Mouse (Mus musculus) liver, adult 2 months (tissue): Measurements from ENCODE around the gene Tnfrsf21. TPM values are rescaled to one million over a fixed set of nuclear protein-coding genes. Genes with fewer than 3 reads are reported as not detected.

ENCODE experiments used
- DNase-seq: peaks from one replicate; pipeline ENCODE4 v3.0.0-alpha.2; 2011; ENCODE audit warnings: low read depth, low spot score; ENCODE audit errors: extremely low read depth
- H3K27ac ChIP-seq: fragments of 200-500 bp; replicated peaks from 2 replicates; pipeline ENCODE4 v1.5.1; 2012; ENCODE audit warnings: low read depth, mild to moderate bottlenecking, control low read depth, inconsistent platforms, low read length; ENCODE audit not compliant: insufficient read depth
- H3K27me3 ChIP-seq: fragments of 200-500 bp; 2 replicates; pipeline ENCODE4 v1.6.1; 2012; ENCODE audit warnings: mild to moderate bottlenecking, moderate library complexity, low read length, inconsistent platforms; ENCODE audit not compliant: control insufficient read depth, insufficient read depth
- H3K36me3 ChIP-seq: fragments of 200-500 bp; 2 replicates; pipeline ENCODE4 v1.6.1; 2012; ENCODE audit warnings: low read length, inconsistent platforms; ENCODE audit not compliant: control insufficient read depth, insufficient read depth
- H3K4me1 ChIP-seq: fragments of 200-500 bp; 2 replicates; pipeline ENCODE4 v1.6.1; 2011; ENCODE audit warnings: low read length; ENCODE audit not compliant: control insufficient read depth, insufficient read depth
- H3K4me3 ChIP-seq: fragments of 200-500 bp; 2 replicates; pipeline ENCODE4 v1.5.1; 2011; ENCODE audit warnings: low read depth, mild to moderate bottlenecking, control low read depth, low read length, moderate library complexity; ENCODE audit not compliant: insufficient read depth
- H3K79me2 ChIP-seq: fragments of 200-500 bp; 2 replicates; pipeline ENCODE4 v1.6.1; 2012; ENCODE audit warnings: inconsistent platforms, mild to moderate bottlenecking, low read length, moderate library complexity; ENCODE audit not compliant: control insufficient read depth, insufficient read depth
- H3K9ac ChIP-seq: fragments of 200-500 bp; 2 replicates; pipeline ENCODE4 v1.6.1; 2012; ENCODE audit warnings: low read depth, mild to moderate bottlenecking, control low read depth, inconsistent platforms, low read length
- CTCF ChIP-seq: fragments of 200-500 bp; IDR thresholded peaks from 2 replicates; pipeline ENCODE4 v1.5.1; 2011; ENCODE audit warnings: low read depth, low read length, control low read depth
- POLR2A ChIP-seq: fragments of 200-500 bp; IDR thresholded peaks from 2 replicates; pipeline ENCODE4 v1.6.1; 2011; ENCODE audit warnings: low read length, control low read depth; ENCODE audit not compliant: insufficient read depth; ENCODE audit errors: extremely low read depth
- WGBS: fragments of 180-500 bp; shearing (Covaris S2); methylation state at CpG from one replicate; pipeline ENCODE4 v1.1.7; 2018; 5-methylcytosine and 5-hydroxymethylcytosine counted together
- polyA plus RNA-seq: library from polyadenylated mRNA; depleted of rRNA; stranded (reverse); fragments of >200 nt; gene quantifications from 2 replicates; pipeline ENCODE4 v1.2.3, GENCODE M21; 2012
- total RNA-seq: library from RNA; depleted of rRNA; stranded (reverse); fragments of >200 nt; gene quantifications from 2 replicates; pipeline ENCODE4 v1.2.3, GENCODE M21; 2014

The Tnfrsf21 gene
- total and polyA plus RNA-seq, 2 experiments = 3.8 to 4.1 TPM

GRCm38 (mm10) chr17:43068846-43069553 lies 52.6 kb downstream of the Tnfrsf21 start:
- WGBS = 84% methylated on average over 7 of the region's 7 CpGs

GRCm38 (mm10) chr17:43070946-43071345 lies 54.6 kb downstream of the Tnfrsf21 start:
- no peaks in the 10 kb centered on the region for H3K36me3 ChIP-seq
- no peaks in the 10 kb centered on the region for H3K27me3 ChIP-seq
- no peaks in the 10 kb centered on the region for H3K4me1 ChIP-seq
- no peak for TF ChIP-seq CTCF
- no peak for TF ChIP-seq POLR2A
- H3K4me3 ChIP-seq = no peak overlapping the region
- no peak overlapping the region for H3K27ac ChIP-seq
- H3K9ac ChIP-seq = no peak overlapping the region
- H3K79me2 ChIP-seq = no peaks in the 10 kb centered on the region
- no peak for DNase-seq
- 79% methylated on average over 2 of the region's 2 CpGs for WGBS

More at GRCm38 (mm10) chr17:43068846-43069553, 52.6 kb downstream of the Tnfrsf21 start:
- no peaks in the 10 kb centered on the region for H3K4me1 ChIP-seq
- H3K4me3 ChIP-seq = no peak overlapping the region
- H3K27me3 ChIP-seq = no peaks in the 10 kb centered on the region
- H3K36me3 ChIP-seq = no peaks in the 10 kb centered on the region
- TF ChIP-seq CTCF (no peak), POLR2A (no peak)
- H3K27ac ChIP-seq = no peak overlapping the region
- H3K79me2 ChIP-seq = no peaks in the 10 kb centered on the region
- no peak for DNase-seq
- H3K9ac ChIP-seq = no peak overlapping the region

- no peaks in the 10 kb centered on the region for H3K27me3 ChIP-seq
- WGBS = 88% methylated on average over 11 of the region's 11 CpGs
- no peak overlapping the region for H3K4me3 ChIP-seq
- no peaks in the 10 kb centered on the region for H3K4me1 ChIP-seq
- H3K36me3 ChIP-seq = no peaks in the 10 kb centered on the region
- no peak overlapping the region for H3K9ac ChIP-seq
- H3K79me2 ChIP-seq = no peaks in the 10 kb centered on the region
- TF ChIP-seq POLR2A (no peak), CTCF (no peak)
- no peak overlapping the region for H3K27ac ChIP-seq
- DNase-seq = no peak
These were observed 55.9 kb downstream of the Tnfrsf21 start for GRCm38 (mm10) chr17:43072142-43072786.

- no peak overlapping the region for H3K9ac ChIP-seq
- no peak overlapping the region for H3K4me3 ChIP-seq
- no peaks in the 10 kb centered on the region for H3K4me1 ChIP-seq
- no peaks in the 10 kb centered on the region for H3K36me3 ChIP-seq
- WGBS = 75% methylated on average over 5 of the region's 5 CpGs
- DNase-seq = no peak
- no peak overlapping the region for H3K27ac ChIP-seq
- H3K79me2 ChIP-seq = no peaks in the 10 kb centered on the region
- no peaks in the 10 kb centered on the region for H3K27me3 ChIP-seq
- TF ChIP-seq POLR2A (no peak), CTCF (no peak)
These were observed 56.4 kb downstream of the Tnfrsf21 start for GRCm38 (mm10) chr17:43072787-43073148.

GRCm38 (mm10) chr17:43074391-43074790 lies 58.0 kb downstream of the Tnfrsf21 start:
- TF ChIP-seq POLR2A = no peak
- TF ChIP-seq CTCF = no peak
- Histone ChIP-seq H3K36me3 (no peaks in the 10 kb centered on the region), H3K27me3 (no peaks in the 10 kb centered on the region), H3K27ac (no peak overlapping the region), H3K4me1 (no peaks in the 10 kb centered on the region), H3K4me3 (no peak overlapping the region), H3K79me2 (no peaks in the 10 kb centered on the region), H3K9ac (no peak overlapping the region)
- no peak for DNase-seq
- WGBS = 83% methylated on average over 5 of the region's 5 CpGs

- Histone ChIP-seq H3K4me3 (no peak overlapping the region), H3K79me2 (no peaks in the 10 kb centered on the region), H3K27me3 (no peaks in the 10 kb centered on the region), H3K36me3 (no peaks in the 10 kb centered on the region), H3K27ac (no peak overlapping the region), H3K4me1 (no peaks in the 10 kb centered on the region), H3K9ac (no peak overlapping the region)
- no peak for DNase-seq
- 80% methylated on average over 8 of the region's 8 CpGs for WGBS
- TF ChIP-seq CTCF (no peak), POLR2A (no peak)
These were observed 58.7 kb downstream of the Tnfrsf21 start for GRCm38 (mm10) chr17:43075100-43075499.
